In genomic region chr9:120646806-120647667, GRCm38 (mm10) we compare ENCODE assay signal across 14 mouse cellular contexts.
A peak's percentile ranks its signal among the peaks of the same experiment; 100 is the strongest.
DNase-seq lines count a peak whose midpoint lies in the region; ATAC-seq and TF ChIP-seq lines count a peak whose summit lies in the region.
"Had no signal": no experiment of that assay in that cellular context is flagged by ENCODE, and none has a peak within 500 bp of the region (broad histone marks: within the 10 kb centered on the region; RNA-seq: fewer than 3 reads in every experiment).

No protein-coding gene starts in this region.

- H3K4me3 ChIP-seq in midbrain, embryonic 11.5 days (ENCODE audit: low read depth, low read length): no peak overlapping the region
- H3K4me3 ChIP-seq in midbrain, embryonic 10.5 days: no peak overlapping the region
- H3K4me3 ChIP-seq in hindbrain, embryonic 16.5 days (ENCODE audit: low read length): no peak overlapping the region
- H3K4me3 ChIP-seq in lung, postnatal 0 days (ENCODE audit: low read depth, low read length): no peak overlapping the region

- TF ChIP-seq CTCF in lung, postnatal 0 days (IDR thresholded peaks at IDR 0.05): no peak

- H3K27me3 ChIP-seq in midbrain, embryonic 11.5 days (ENCODE audit: control insufficient read depth, insufficient read depth, low read length): no peaks in the 10 kb centered on the region
- no peaks in the 10 kb centered on the region for H3K27me3 ChIP-seq in midbrain, embryonic 10.5 days (ENCODE audit: low read depth, poor library complexity, severe bottlenecking)
- H3K27me3 ChIP-seq in hindbrain, embryonic 16.5 days (replicated peaks; ENCODE audit: control insufficient read depth, insufficient read depth, low read length): no peaks in the 10 kb centered on the region
- no peaks in the 10 kb centered on the region for H3K27me3 ChIP-seq in lung, postnatal 0 days (replicated peaks; ENCODE audit: insufficient read depth, low read length)

- H3K9ac ChIP-seq in midbrain, embryonic 11.5 days (ENCODE audit: low read length): no peak overlapping the region
- no peak overlapping the region for H3K9ac ChIP-seq in hindbrain, embryonic 16.5 days (ENCODE audit: low read depth, low read length)
- H3K9ac ChIP-seq in lung, postnatal 0 days (replicated peaks; ENCODE audit: low read depth): no peak overlapping the region

- no peaks in the 10 kb centered on the region for H3K9me3 ChIP-seq in midbrain, embryonic 11.5 days (ENCODE audit: control insufficient read depth, low read length)
- no peaks in the 10 kb centered on the region for H3K9me3 ChIP-seq in midbrain, embryonic 10.5 days (replicated peaks)
- no peaks in the 10 kb centered on the region for H3K9me3 ChIP-seq in hindbrain, embryonic 16.5 days (ENCODE audit: control insufficient read depth, low read length)
- H3K9me3 ChIP-seq in lung, postnatal 0 days (ENCODE audit: low read length): no peaks in the 10 kb centered on the region

- no peak for TF ChIP-seq EP300 in lung, postnatal 0 days (IDR thresholded peaks at IDR 0.05)

- WGBS in midbrain, embryonic 11.5 days: 84% methylated on average over 10 of the region's 10 CpGs
- 83% methylated on average over 10 of the region's 10 CpGs for WGBS in midbrain, embryonic 10.5 days
- WGBS in hindbrain, embryonic 16.5 days: 55% methylated on average over 10 of the region's 10 CpGs
- 82% methylated on average over 10 of the region's 10 CpGs for WGBS in lung, postnatal 0 days

- no peaks in the 10 kb centered on the region for H3K36me3 ChIP-seq in midbrain, embryonic 11.5 days (ENCODE audit: control insufficient read depth, insufficient read depth, low read length)
- no peaks in the 10 kb centered on the region for H3K36me3 ChIP-seq in midbrain, embryonic 10.5 days
- no peaks in the 10 kb centered on the region for H3K36me3 ChIP-seq in hindbrain, embryonic 16.5 days (ENCODE audit: control insufficient read depth, insufficient read depth, low read length)
- no peaks in the 10 kb centered on the region for H3K36me3 ChIP-seq in lung, postnatal 0 days (ENCODE audit: insufficient read depth, low read length)

- H3K27ac ChIP-seq in midbrain, embryonic 11.5 days (ENCODE audit: low read depth, low read length): no peak overlapping the region
- H3K27ac ChIP-seq in midbrain, embryonic 10.5 days (replicated peaks): no peak overlapping the region
- peak overlapping the region; percentile 42 for H3K27ac ChIP-seq in hindbrain, embryonic 16.5 days (ENCODE audit: low read depth, low read length)
- no peak overlapping the region for H3K27ac ChIP-seq in lung, postnatal 0 days (ENCODE audit: low read length)

- H3K4me2 ChIP-seq in midbrain, embryonic 11.5 days: no peak overlapping the region
- H3K4me2 ChIP-seq in hindbrain, embryonic 16.5 days (ENCODE audit: low read length): no peak overlapping the region
- H3K4me2 ChIP-seq in lung, postnatal 0 days (replicated peaks; ENCODE audit: low read depth, low read length): no peak overlapping the region

- no peak for DNase-seq in frontal cortex, postnatal 14 days (ENCODE audit: low spot score in 2 of 2)
- DNase-seq in midbrain, embryonic 11.5 days (ENCODE audit: low spot score, missing footprints): peak; percentile 19
- no peak for DNase-seq in midbrain, embryonic 10.5 days (ENCODE audit: low spot score)
- peak; percentile 65 for DNase-seq in telencephalon, adult 2 months (ENCODE audit: low read depth, low spot score)
- DNase-seq in lung, postnatal 0 days (ENCODE audit: low spot score): no peak
- DNase-seq in kidney, postnatal 10 days: no peak
- DNase-seq: cerebellum, postnatal 36 days; gastrocnemius, postnatal 36 days; kidney, adult 2 months; lung, postnatal 14 days; thymus, postnatal 14 days had no signal

- ATAC-seq in frontal cortex, adult (ENCODE audit: low TSS enrichment): peak; percentile 91
- no peak for ATAC-seq in midbrain, embryonic 11.5 days (ENCODE audit: low FRiP score)
- ATAC-seq in hindbrain, embryonic 16.5 days: peak; percentile 61; the same call in 1 of the 2 replicates
- ATAC-seq in lung, postnatal 0 days: no peak
- ATAC-seq: activated CD4-positive, CD25-positive, alpha-beta regulatory T cell, adult 4 months had no signal

- no peaks in the 10 kb centered on the region for H3K4me1 ChIP-seq in midbrain, embryonic 11.5 days (ENCODE audit: control insufficient read depth, insufficient read depth, low read length)
- no peaks in the 10 kb centered on the region for H3K4me1 ChIP-seq in midbrain, embryonic 10.5 days
- peaks cover 3% of the 10 kb centered on the region for H3K4me1 ChIP-seq in hindbrain, embryonic 16.5 days (ENCODE audit: control insufficient read depth, insufficient read depth, low read depth, low read length)
- no peaks in the 10 kb centered on the region for H3K4me1 ChIP-seq in lung, postnatal 0 days (ENCODE audit: insufficient read depth, low read depth, low read length)

Comparison
In these comparisons a context has a peak if more than half of its experiments do, and no peak if none do; other contexts are left out.
1. DNase-seq: peak in midbrain, embryonic 11.5 days (single experiment) and telencephalon, adult 2 months (single experiment); none in frontal cortex, postnatal 14 days (0 of 2), midbrain, embryonic 10.5 days (single experiment), lung, postnatal 0 days (single experiment) and kidney, postnatal 10 days (single experiment).
2. ATAC-seq: peak in frontal cortex, adult (single experiment) and hindbrain, embryonic 16.5 days (single experiment); none in midbrain, embryonic 11.5 days (single experiment) and lung, postnatal 0 days (single experiment).